Mouse (Mus musculus): ENCODE measurements at regions not wholly inside any gene's neighbourhood (a gene's known extent, or its start where the extent isn't known, plus 50 kb on each side); places are given as distances from the start of the nearest gene placed in this dataset.

DNA sequence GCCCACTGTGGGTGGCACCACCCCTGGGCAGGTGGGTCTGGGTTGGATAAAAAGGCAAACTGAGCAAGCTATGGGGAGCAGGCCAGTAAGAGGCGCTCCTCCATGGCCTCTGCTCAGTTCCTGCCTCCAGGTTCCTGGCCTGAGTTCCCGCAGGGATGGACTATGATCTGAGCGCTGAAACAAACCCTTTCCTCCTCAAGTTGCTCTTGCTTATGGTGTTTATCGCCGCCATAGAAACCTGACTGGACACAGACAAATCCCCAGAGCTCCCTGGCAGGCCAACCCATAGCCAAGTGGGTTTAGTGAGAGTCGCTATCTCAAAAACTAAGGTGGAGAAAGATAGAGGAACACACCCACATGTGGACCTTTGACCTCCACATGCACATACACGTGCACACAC lies 67.2 kb upstream of the Ptpn1 start:
- Histone ChIP-seq H3K4me1 (ENCODE audit: control insufficient read depth in 1 of 2, insufficient read depth in 2 of 2) (no peaks in the 10 kb centered on the region), H3K27me3 (replicated peaks) (peaks cover 100% of the 10 kb centered on the region), H3K4me2 (ENCODE audit: insufficient read depth, low read depth, poor library complexity, severe bottlenecking) (no peak overlapping the region), H3K36me3 (replicated peaks in 1 of 2; ENCODE audit: control insufficient read depth in 1 of 2, insufficient read depth in 1 of 2, low read length in 1 of 2) (no peaks in the 10 kb centered on the region), H3K9me3 (replicated peaks; ENCODE audit: low read length) (no peaks in the 10 kb centered on the region), H3K79me2 (replicated peaks; ENCODE audit: control insufficient read depth, extremely low read depth, insufficient read depth, poor library complexity, severe bottlenecking) (no peaks in the 10 kb centered on the region), H3K4me3 (replicated peaks in 1 of 3; ENCODE audit: low read depth in 2 of 3, low read length in 2 of 3, poor library complexity in 1 of 3) (no peak overlapping the region), H3K9ac (ENCODE audit: insufficient read depth, low read depth) (no peak overlapping the region), H3K27ac (ENCODE audit: insufficient read depth, low read depth) (no peak overlapping the region)
- TF ChIP-seq MXI1 (IDR thresholded peaks at IDR 0.05; ENCODE audit: low read depth, low read length): no peak
- TF ChIP-seq MAX (IDR thresholded peaks at IDR 0.05; ENCODE audit: low read length): no peak
- no peak for TF ChIP-seq BHLHE40 (IDR thresholded peaks at IDR 0.05; ENCODE audit: low read depth, low read length)
- no peak for TF ChIP-seq CHD1 (IDR thresholded peaks at IDR 0.05; ENCODE audit: low read depth, low read length)
- no peak for TF ChIP-seq CTCF (conservative IDR thresholded peaks at IDR 0.05 in 1 of 2, IDR thresholded peaks at IDR 0.05 in 1 of 2; ENCODE audit: low read depth in 2 of 2, low read length in 2 of 2)
- no peak for TF ChIP-seq KAT2A (IDR thresholded peaks at IDR 0.05; ENCODE audit: insufficient replicate concordance, low read length)
- TF ChIP-seq RCOR1 (conservative IDR thresholded peaks at IDR 0.05; ENCODE audit: low read depth, low read length): no peak
- TF ChIP-seq ETS1 (conservative IDR thresholded peaks at IDR 0.05; ENCODE audit: low read depth, low read length): no peak
- no peak for TF ChIP-seq IRF4 (IDR thresholded peaks at IDR 0.05; ENCODE audit: low read depth, low read length)
- no peak for TF ChIP-seq SMC3 (IDR thresholded peaks at IDR 0.05; ENCODE audit: low read depth, low read length)
- TF ChIP-seq ZNF384 (IDR thresholded peaks at IDR 0.05; ENCODE audit: low read depth, low read length): no peak
- no peak for TF ChIP-seq POLR2A (IDR thresholded peaks at IDR 0.05; ENCODE audit: low read depth, low read length)
- no peak for TF ChIP-seq MAFK (IDR thresholded peaks at IDR 0.05; ENCODE audit: insufficient replicate concordance, low read length)
- in situ Hi-C loops (cut with MboI; ENCODE audit: low pct_ligation_motif_present, low pct_unique_long_range_greater_than_20kb, low sequenced_read_pairs) (no loop called here), dilution Hi-C loops (cut with MboI; ENCODE audit: extremely low pct_ligation_motif_present, extremely low pct_unique_long_range_greater_than_20kb, low sequenced_read_pairs) (no loop called here)
- DNase-seq (ENCODE audit: extremely low read depth): no peak

GRCm38 (mm10) chr2:167864228-167864627 lies 67.6 kb upstream of the Ptpn1 start:
- no peaks in the 10 kb centered on the region for H3K36me3 ChIP-seq (replicated peaks in 1 of 2; ENCODE audit: control insufficient read depth in 1 of 2, insufficient read depth in 1 of 2, low read length in 1 of 2)
- no peaks in the 10 kb centered on the region for H3K79me2 ChIP-seq (replicated peaks; ENCODE audit: control insufficient read depth, extremely low read depth, insufficient read depth, poor library complexity, severe bottlenecking)
- H3K9ac ChIP-seq (ENCODE audit: insufficient read depth, low read depth): no peak overlapping the region
- TF ChIP-seq BHLHE40 (IDR thresholded peaks at IDR 0.05; ENCODE audit: low read depth, low read length) (no peak), USF1 (IDR thresholded peaks at IDR 0.05; ENCODE audit: low read depth, low read length) (no peak), ZNF384 (IDR thresholded peaks at IDR 0.05; ENCODE audit: low read depth, low read length) (no peak), SIN3A (IDR thresholded peaks at IDR 0.05; ENCODE audit: low read length) (no peak), CHD2 (IDR thresholded peaks at IDR 0.05; ENCODE audit: low read length) (no peak), RCOR1 (conservative IDR thresholded peaks at IDR 0.05; ENCODE audit: low read depth, low read length) (no peak)
- H3K4me2 ChIP-seq (ENCODE audit: insufficient read depth, low read depth, poor library complexity, severe bottlenecking): no peak overlapping the region
- H3K27me3 ChIP-seq (replicated peaks): peaks cover 100% of the 10 kb centered on the region
- in situ Hi-C loops (cut with MboI; ENCODE audit: low pct_ligation_motif_present, low pct_unique_long_range_greater_than_20kb, low sequenced_read_pairs) (no loop called here), dilution Hi-C loops (cut with MboI; ENCODE audit: extremely low pct_ligation_motif_present, extremely low pct_unique_long_range_greater_than_20kb, low sequenced_read_pairs) (no loop called here)
- H3K27ac ChIP-seq (ENCODE audit: insufficient read depth, low read depth): no peak overlapping the region
- H3K9me3 ChIP-seq (replicated peaks; ENCODE audit: low read length): no peaks in the 10 kb centered on the region
- no peak for DNase-seq (ENCODE audit: extremely low read depth)
- H3K4me1 ChIP-seq (ENCODE audit: control insufficient read depth in 1 of 2, insufficient read depth in 2 of 2): no peaks in the 10 kb centered on the region
- H3K4me3 ChIP-seq (replicated peaks in 1 of 3; ENCODE audit: low read depth in 2 of 3, low read length in 2 of 3, poor library complexity in 1 of 3): no peak overlapping the region
